Mouse (Mus musculus) spleen, postnatal 0 days (tissue): ENCODE results near the gene Slc6a17. TPM values are rescaled to one million over a fixed set of nuclear protein-coding genes. Genes with fewer than 3 reads are reported as not detected.

ENCODE experiments used
- polyA plus RNA-seq: library from polyadenylated mRNA; unstranded; fragments of >200 nt; fragmentation: Nextera tagmentation; extraction: Ambion mirVana; gene quantifications from 2 replicates; pipeline ENCODE4 v1.2.1, GENCODE M21; 2015

Gene Slc6a17
- 0.05 and 0.07 TPM in 2 replicates for polyA plus RNA-seq

GRCm38 (mm10) chr3:107517631-107518108, at the start of gene Slc6a17:
Slc6a17 (minus strand) TSS chr3:107518018.

GRCm38 (mm10) chr3:107554842-107555241, 37.0 kb upstream of the Slc6a17 start, which contains the start of gene Ubl4b:
Ubl4b (minus strand) TSS chr3:107555073.

GRCm38 (mm10) chr3:107459196-107459772, 58.5 kb downstream of the Slc6a17 start, which contains the start of gene Kcnc4:
Kcnc4 (minus strand) TSS chr3:107459552.

Other genes starting within 250 kb of the Slc6a17 start
- gene Lamtor5, start 239.2 kb downstream of the Slc6a17 start, polyA plus RNA-seq: 125 and 136 TPM in 2 replicates
- 1.4 and 1.5 TPM in 2 replicates for gene Slc16a4, start 226.8 kb downstream of the Slc6a17 start, polyA plus RNA-seq
- 13.9 and 14.6 TPM in 2 replicates for gene Rbm15, start 184.3 kb downstream of the Slc6a17 start, polyA plus RNA-seq
- gene Kcnc4, start 58.5 kb downstream of the Slc6a17 start, polyA plus RNA-seq: 0.06 and 0.10 TPM in 2 replicates
- not detected in 2 replicates for gene Ubl4b, start 37.1 kb upstream of the Slc6a17 start, polyA plus RNA-seq
- not detected in 2 replicates for gene Alx3, start 77.0 kb upstream of the Slc6a17 start, polyA plus RNA-seq
- not detected in 2 replicates for gene Gm10961, start 113.3 kb upstream of the Slc6a17 start, polyA plus RNA-seq
- 11.6 and 14.1 TPM in 2 replicates for gene Strip1, start 113.7 kb upstream of the Slc6a17 start, polyA plus RNA-seq
- 33.3 and 36.4 TPM in 2 replicates for gene Ahcyl1, start 178.5 kb upstream of the Slc6a17 start, polyA plus RNA-seq
- gene Csf1, start 242.5 kb upstream of the Slc6a17 start, polyA plus RNA-seq: 28.8 and 36.6 TPM in 2 replicates